Mouse (Mus musculus): ENCODE measurements around the gene Col1a1.
"Not testable (repeated sequence)": the region's sequence is repeated elsewhere in the genome, so short reads cannot be mapped to it uniquely, and the experiment has no call there.

Gene Col1a1

DNA sequence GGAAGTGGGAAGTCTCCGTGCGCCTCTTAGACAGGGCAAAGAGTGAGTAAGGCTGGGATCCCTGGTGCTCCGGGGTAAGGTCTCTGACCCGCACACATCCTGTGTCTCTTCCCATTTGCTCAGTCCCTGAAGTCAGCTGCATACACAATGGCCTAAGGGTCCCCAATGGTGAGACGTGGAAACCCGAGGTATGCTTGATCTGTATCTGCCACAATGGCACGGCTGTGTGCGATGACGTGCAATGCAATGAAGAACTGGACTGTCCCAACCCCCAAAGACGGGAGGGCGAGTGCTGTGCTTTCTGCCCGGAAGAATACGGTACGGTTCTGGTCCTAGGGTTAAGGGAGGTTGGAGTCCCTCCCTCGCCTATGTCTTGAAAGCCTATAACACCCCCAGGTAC is 1.8 kb downstream of the Col1a1 start:
- peak; percentile 40 for DNase-seq (ENCODE audit: low spot score)

- no peak for DNase-seq (ENCODE audit: low spot score)
Measured at GRCm38 (mm10) chr11:94938296-94938695, 2.3 kb downstream of the Col1a1 start.

DNA sequence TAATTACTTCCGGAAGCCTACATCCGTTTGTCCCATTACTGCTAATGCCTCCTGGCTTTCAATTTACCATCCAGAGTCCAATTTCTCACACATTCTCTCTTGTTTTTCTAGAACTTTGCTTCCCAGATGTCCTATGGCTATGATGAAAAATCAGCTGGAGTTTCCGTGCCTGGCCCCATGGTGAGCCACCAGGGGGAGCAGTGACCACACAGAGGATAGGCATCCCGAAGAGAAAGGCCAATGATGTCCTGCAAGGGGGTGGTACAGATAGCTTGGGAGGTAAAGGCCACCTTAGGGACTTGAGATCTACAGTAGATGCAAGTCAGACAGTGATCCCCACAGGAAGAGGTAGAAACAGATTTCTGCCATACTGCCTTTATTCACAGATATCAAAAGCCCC is 3.3 kb downstream of the Col1a1 start:
- peak; percentile 89 for DNase-seq (ENCODE audit: low spot score)

GRCm38 (mm10) chr11:94941121-94941520 is 5.1 kb downstream of the Col1a1 start:
- no peak for DNase-seq (ENCODE audit: low spot score)

- no peak for DNase-seq (ENCODE audit: low spot score)
Measured at GRCm38 (mm10) chr11:94941776-94942175, 5.8 kb downstream of the Col1a1 start.

GRCm38 (mm10) chr11:94942282-94943023 is 6.4 kb downstream of the Col1a1 start:
- DNase-seq (ENCODE audit: low spot score) = peak; percentile 38

- no peak for DNase-seq (ENCODE audit: low spot score)
Measured at GRCm38 (mm10) chr11:94943054-94943453, 7.0 kb downstream of the Col1a1 start.

- DNase-seq (ENCODE audit: low spot score) = no peak
Measured at GRCm38 (mm10) chr11:94944295-94944694, 8.3 kb downstream of the Col1a1 start.

DNA sequence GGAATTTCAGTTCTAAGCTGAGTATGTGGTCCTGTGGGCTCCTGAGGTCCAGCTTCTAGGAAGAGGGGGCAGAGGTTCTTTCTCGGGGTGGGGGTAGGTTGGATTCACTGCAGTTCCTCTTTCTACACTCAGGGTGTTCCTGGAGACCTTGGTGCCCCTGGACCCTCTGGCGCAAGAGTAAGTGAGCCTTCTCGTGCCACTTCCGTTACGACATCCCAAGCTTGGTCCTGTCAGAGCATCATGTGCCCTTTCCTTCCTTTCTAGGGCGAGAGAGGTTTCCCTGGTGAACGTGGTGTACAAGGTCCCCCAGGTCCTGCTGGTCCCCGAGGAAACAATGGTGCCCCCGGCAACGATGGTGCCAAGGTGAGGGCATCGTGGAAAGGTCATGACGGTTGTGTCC is 9.2 kb downstream of the Col1a1 start:
- DNase-seq (ENCODE audit: low spot score) = no peak

- DNase-seq (ENCODE audit: low spot score) = no peak
Measured at GRCm38 (mm10) chr11:94952169-94952568, 16.1 kb downstream of the Col1a1 start.

DNA sequence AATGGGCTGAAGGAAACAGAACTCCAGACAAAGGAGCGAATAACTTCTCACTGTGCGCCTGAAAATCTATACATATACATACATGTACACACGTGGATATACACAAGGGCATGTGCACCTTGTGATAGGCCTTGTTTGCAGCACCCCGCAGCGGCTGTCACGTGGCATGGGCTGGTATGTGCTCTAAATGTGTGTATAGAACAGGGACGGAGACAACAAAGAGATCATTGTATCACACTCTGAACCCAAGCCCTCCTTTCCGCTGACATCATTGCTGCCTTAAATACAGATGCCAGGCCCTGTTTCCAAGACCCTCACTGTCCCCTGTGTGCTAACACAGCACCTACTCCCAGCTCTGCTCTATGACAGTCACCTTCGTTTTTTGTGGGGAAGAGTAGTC is 19.1 kb downstream of the Col1a1 start:
- DNase-seq (ENCODE audit: low spot score) = peak; percentile 39

GRCm38 (mm10) chr11:94957693-94958064 is 21.7 kb downstream of the Col1a1 start:
- no peak for DNase-seq (ENCODE audit: low spot score)

DNA sequence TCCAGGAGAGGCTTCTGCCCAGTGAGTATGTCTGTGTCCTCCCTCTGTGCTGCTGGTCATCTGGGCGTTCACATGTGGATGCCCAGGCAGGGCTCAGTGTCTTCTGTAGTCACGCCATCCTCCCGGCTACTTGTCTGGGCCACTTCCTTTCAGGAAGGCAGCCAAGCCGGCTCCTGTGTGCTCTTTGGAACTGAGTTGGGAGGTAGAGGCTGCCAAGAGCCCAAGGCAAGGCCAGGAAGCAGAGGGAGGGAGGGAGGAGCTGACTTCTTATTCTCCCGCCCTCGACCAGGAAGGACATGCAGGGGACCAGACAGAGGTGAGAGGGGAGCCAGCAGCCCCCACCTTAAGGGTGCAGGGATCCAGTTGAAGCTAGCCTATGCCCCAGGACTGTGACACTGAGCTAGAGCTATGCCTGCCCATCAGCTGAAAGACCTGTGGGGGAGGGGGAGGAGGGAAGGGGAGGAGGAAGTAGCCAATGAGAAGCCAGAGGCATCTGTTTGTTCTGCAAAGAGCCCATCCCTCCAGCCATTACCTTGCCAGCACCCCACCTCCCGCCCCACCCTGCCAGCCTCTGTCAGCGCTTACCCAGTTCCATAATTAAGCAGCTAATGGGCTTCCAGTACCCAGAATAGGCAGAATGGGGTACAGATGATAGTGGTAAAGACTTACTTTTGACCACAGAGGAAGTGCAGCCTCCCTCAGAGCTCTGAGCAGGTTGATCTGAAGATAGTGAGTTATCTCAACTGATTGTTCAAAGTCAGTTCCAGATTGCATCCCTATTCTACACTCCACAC is 22.2 kb downstream of the Col1a1 start:
- peak; percentile 16 for DNase-seq (ENCODE audit: low spot score)

- DNase-seq (ENCODE audit: low spot score) = no peak
Measured at GRCm38 (mm10) chr11:94962534-94963101, 26.6 kb downstream of the Col1a1 start.

DNA sequence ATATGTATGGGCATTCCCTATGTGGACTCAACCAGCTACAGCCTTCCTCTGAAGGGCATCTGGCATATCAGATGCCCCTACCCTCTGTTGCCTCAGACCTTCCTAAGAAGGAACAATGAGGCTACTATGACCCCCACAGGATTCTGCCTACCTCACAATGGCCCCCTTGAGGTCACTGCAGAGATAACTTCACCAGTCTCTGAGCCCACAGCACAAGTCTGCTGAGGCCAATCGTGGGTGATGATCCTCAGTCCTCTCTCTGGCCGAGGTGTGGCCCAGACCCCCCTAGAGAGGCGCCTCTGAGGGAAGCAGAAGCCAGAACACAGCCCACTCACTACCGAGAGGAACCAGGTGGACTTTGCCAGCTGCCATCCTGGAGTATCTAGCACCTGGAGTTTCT is 31.4 kb downstream of the Col1a1 start, which contains the start of gene Hils1:
TSS of gene Hils1 (plus strand) at position 175 of the 400 bp plus-strand sequence.
- DNase-seq (ENCODE audit: low spot score) = no peak

DNA sequence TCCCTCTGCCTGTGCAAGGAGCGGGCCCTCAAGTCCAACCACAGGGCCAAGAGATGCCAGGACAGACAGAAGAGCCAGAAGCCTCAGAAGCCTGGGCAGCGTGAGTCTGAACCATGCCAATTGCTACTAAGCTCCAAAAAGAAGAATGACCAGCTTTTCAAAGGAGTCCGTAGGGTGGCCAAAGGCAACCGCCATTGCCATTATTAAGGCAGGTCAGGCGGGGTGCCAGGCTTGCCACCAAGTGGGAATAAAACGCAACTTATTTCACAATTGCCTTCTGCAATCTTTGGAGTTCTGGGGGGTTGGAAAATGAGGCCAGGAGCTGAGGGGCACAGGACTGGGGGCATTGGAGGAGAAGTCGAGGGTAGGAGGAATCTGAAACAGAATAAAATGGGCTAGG is 32.2 kb downstream of the Col1a1 start:
- no peak for DNase-seq (ENCODE audit: low spot score)

- not testable (repeated sequence) for DNase-seq (ENCODE audit: low spot score)
Measured at GRCm38 (mm10) chr11:94969709-94970108, 33.7 kb downstream of the Col1a1 start.

DNA sequence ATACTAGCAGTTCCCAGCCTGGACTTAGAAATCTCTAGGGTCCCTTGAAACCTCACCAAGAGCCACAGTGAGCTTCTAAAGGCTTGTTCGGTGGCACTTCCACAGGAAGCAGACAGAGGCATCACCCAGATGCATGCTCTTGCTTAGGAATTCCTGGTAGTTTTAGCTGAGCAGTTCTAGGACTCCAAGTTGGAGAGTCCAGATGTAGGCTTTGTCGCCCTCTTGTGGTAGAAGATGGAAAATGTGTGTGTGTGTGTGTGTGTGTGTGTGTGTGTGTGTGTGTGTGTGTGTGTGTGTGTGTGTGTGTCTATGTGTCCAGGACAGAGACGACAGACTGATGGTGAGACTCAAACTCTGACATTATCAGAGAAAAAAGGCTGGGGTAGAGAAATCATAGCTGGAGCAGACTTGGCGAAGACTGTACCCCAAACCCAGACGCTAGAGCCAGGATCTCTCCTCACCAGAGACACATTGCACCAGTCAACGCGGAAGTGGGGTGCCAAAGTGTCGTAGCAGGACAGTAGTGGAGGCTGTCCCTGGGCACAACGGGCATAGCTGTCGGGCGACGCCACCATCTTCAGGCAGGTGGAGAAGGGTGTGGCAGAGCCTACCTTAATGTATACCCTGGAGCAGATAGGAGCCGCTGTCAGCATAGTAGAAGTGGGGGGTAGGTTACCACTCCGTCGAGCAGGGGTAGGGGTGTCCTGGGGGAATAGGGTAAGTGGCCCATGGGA is 34.4 kb downstream of the Col1a1 start:
- DNase-seq (ENCODE audit: low spot score) = peak; percentile 79

- DNase-seq (ENCODE audit: low spot score) = no peak
Measured at GRCm38 (mm10) chr11:94971895-94972615, 36.0 kb downstream of the Col1a1 start.

DNA sequence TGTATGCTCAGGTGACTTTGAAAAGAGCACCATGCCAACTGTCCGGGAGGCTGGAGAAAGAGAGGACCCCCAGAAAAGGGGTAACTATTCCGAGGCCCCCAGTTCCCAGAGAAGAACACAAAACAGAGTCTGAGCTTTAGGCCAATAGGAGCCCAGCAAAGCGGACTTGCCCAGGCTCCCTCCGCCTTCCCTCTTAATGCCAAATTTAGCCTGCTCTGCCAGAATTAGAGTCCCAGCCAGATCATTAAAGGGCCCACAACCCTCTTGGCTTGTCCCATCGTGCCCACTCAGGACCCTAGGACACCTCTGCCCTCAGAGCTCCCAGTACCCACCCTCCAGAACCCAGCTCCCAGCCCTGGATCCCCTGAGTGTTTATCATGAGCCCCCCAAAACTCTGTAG is 36.9 kb downstream of the Col1a1 start:
- no peak for DNase-seq (ENCODE audit: low spot score)

- no peak for DNase-seq (ENCODE audit: low spot score)
Measured at GRCm38 (mm10) chr11:94973313-94973712, 37.3 kb downstream of the Col1a1 start.

- DNase-seq (ENCODE audit: low spot score) = no peak
Measured at GRCm38 (mm10) chr11:94974951-94975350, 38.9 kb downstream of the Col1a1 start.

Data from embryo, embryonic 10 days (tissue).